Mouse (Mus musculus): ENCODE measurements around the gene Zfp57. TPM values are rescaled to one million over a fixed set of nuclear protein-coding genes. Genes with fewer than 3 reads are reported as not detected.

Gene Zfp57
- 77.5 and 80.7 TPM in 2 replicates for polyA plus RNA-seq (2014; fragmentation: Nextera tagmentation; extraction: Ambion mirVana)

DNA sequence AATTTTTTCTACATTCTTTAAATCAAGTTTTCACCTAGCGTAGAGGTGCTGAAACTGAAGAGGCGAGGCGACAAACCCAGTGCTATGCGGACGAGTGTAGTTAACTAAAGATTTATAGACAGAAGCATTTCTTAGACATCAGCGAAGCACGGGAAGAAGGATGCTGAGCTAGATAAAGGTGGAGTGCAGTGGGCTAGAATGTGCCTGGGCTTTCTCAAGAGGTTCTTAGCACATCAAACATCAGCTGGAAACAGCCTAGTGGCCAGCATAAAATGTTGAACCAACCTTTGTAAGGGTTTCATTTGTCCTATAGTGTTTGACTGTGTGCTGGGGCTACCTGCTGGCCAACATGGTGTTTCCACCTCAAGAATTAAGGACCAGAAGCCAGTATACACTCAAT lies at the start of gene Zfp57:
Zfp57 (plus strand) TSS at position 301 of the 400 bp plus-strand sequence.
- no peak within 1 kb of the TSS for H3K9ac ChIP-seq

GRCm38 (mm10) chr17:36952631-36953030 lies 48.3 kb upstream of the Zfp57 start:
- DNase-seq: no peak
- ATAC-seq (ENCODE audit: insufficient read depth): no peak
- 86% methylated on average over 2 of the region's 2 CpGs for WGBS

More for the DNA sequence above, at the start of gene Zfp57:
- Histone ChIP-seq H3K27ac (ENCODE audit: low read depth) (peak within 1 kb of the TSS; percentile 32; the same call in 1 of the 2 replicates), H3K27me3 (ENCODE audit: insufficient read depth, low read length) (no peaks in the 10 kb centered on the region), H3K4me1 (ENCODE audit: insufficient read depth) (no peaks in the 10 kb centered on the region), H3K4me3 (ENCODE audit: low read depth, low read length) (peak within 1 kb of the TSS; percentile 70; the same call in 1 of the 2 replicates), H3K4me2 (peak within 1 kb of the TSS; percentile 78), H3K9me3 (ENCODE audit: low read depth, low read length) (no peaks in the 10 kb centered on the region), H3K36me3 (ENCODE audit: insufficient read depth) (peaks cover 10% of the 10 kb centered on the region; the same call in 1 of the 2 replicates)
- 85% methylated on average over 7 of the region's 7 CpGs for WGBS
- no peak for DNase-seq
- no peak for ATAC-seq (ENCODE audit: insufficient read depth)
- TF ChIP-seq CTCF (IDR thresholded peaks at IDR 0.05; ENCODE audit: low read depth): no peak

DNA sequence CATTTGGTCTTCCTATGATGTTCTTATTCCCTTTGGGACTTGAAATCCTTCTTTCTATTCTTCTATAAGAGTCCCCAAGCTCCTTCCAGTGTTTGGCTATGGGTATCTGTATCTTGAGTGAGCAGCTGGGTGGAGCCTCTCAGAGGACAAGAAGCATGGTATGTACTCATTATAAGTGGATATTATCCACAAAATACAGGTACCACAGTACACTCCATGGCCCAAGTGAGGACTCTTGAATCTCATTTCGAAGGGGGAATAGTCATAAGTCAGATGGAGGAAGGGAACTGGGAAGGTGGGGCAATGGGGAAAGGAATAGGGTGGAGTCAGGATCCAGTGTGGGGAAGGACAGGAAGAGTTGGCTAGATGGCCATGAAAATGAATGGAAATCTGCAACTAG lies 47.9 kb upstream of the Zfp57 start:
- H3K4me2 ChIP-seq: no peak overlapping the region
- DNase-seq: no peak
- TF ChIP-seq CTCF (IDR thresholded peaks at IDR 0.05; ENCODE audit: low read depth): no peak
- no peak overlapping the region for H3K9ac ChIP-seq
- WGBS: 97% methylated on average over 1 of the region's 1 CpGs
- H3K36me3 ChIP-seq (ENCODE audit: insufficient read depth): peaks cover 28% of the 10 kb centered on the region
- no peaks in the 10 kb centered on the region for H3K27me3 ChIP-seq (ENCODE audit: insufficient read depth, low read length)
- no peak overlapping the region for H3K4me3 ChIP-seq (ENCODE audit: low read depth, low read length)
- no peaks in the 10 kb centered on the region; the same call in 1 of the 2 replicates for H3K4me1 ChIP-seq (ENCODE audit: insufficient read depth)
- H3K9me3 ChIP-seq (ENCODE audit: low read depth, low read length): no peaks in the 10 kb centered on the region
- no peak for ATAC-seq (ENCODE audit: insufficient read depth)
- H3K27ac ChIP-seq (ENCODE audit: low read depth): no peak overlapping the region

More at GRCm38 (mm10) chr17:36952631-36953030, 48.3 kb upstream of the Zfp57 start:
- Histone ChIP-seq H3K9me3 (ENCODE audit: low read depth, low read length) (no peaks in the 10 kb centered on the region), H3K27ac (ENCODE audit: low read depth) (no peak overlapping the region), H3K9ac (no peak overlapping the region), H3K4me2 (no peak overlapping the region), H3K4me3 (ENCODE audit: low read depth, low read length) (no peak overlapping the region), H3K4me1 (ENCODE audit: insufficient read depth) (no peaks in the 10 kb centered on the region; the same call in 1 of the 2 replicates), H3K36me3 (ENCODE audit: insufficient read depth) (peaks cover 28% of the 10 kb centered on the region), H3K27me3 (ENCODE audit: insufficient read depth, low read length) (no peaks in the 10 kb centered on the region)
- no peak for TF ChIP-seq CTCF (IDR thresholded peaks at IDR 0.05; ENCODE audit: low read depth)

GRCm38 (mm10) chr17:36957999-36958743 lies 42.8 kb upstream of the Zfp57 start, which contains the start of the genes Znrd1 and Znrd1as:
Gene Znrd1, minus strand, starts transcription at chr17:36958559.
Gene Znrd1as, plus strand, starts transcription at chr17:36958592.
- Histone ChIP-seq H3K9me3 (ENCODE audit: low read depth, low read length) (no peaks in the 10 kb centered on the region), H3K36me3 (ENCODE audit: insufficient read depth) (peaks cover 15% of the 10 kb centered on the region; the same call in 1 of the 2 replicates), H3K4me1 (ENCODE audit: insufficient read depth) (no peaks in the 10 kb centered on the region), H3K4me3 (ENCODE audit: low read depth, low read length) (peak within 1 kb of the TSS; percentile 55), H3K9ac (peak within 1 kb of the TSS; percentile 75), H3K4me2 (peak within 1 kb of the TSS; percentile 79), H3K27ac (ENCODE audit: low read depth) (peak within 1 kb of the TSS; percentile 84), H3K27me3 (ENCODE audit: insufficient read depth, low read length) (no peaks in the 10 kb centered on the region)
- DNase-seq (peak; percentile 100), ATAC-seq (ENCODE audit: insufficient read depth) (peak; percentile 98)
- under 1% methylated on average over 46 of the region's 46 CpGs for WGBS
- no peak for TF ChIP-seq CTCF (IDR thresholded peaks at IDR 0.05; ENCODE audit: low read depth)

GRCm38 (mm10) chr17:36958884-36959283 lies 42.1 kb upstream of the Zfp57 start:
- H3K4me3 ChIP-seq (ENCODE audit: low read depth, low read length): peak overlapping the region; percentile 55
- peak overlapping the region; percentile 79 for H3K4me2 ChIP-seq
- TF ChIP-seq CTCF (IDR thresholded peaks at IDR 0.05; ENCODE audit: low read depth): no peak
- peak; percentile 32 for DNase-seq
- no peaks in the 10 kb centered on the region for H3K9me3 ChIP-seq (ENCODE audit: low read depth, low read length)
- H3K27ac ChIP-seq (ENCODE audit: low read depth): peak overlapping the region; percentile 84
- peak overlapping the region; percentile 75 for H3K9ac ChIP-seq
- ATAC-seq (ENCODE audit: insufficient read depth): no peak
- H3K4me1 ChIP-seq (ENCODE audit: insufficient read depth): no peaks in the 10 kb centered on the region
- H3K27me3 ChIP-seq (ENCODE audit: insufficient read depth, low read length): no peaks in the 10 kb centered on the region
- WGBS: 8% methylated on average over 12 of the region's 12 CpGs
- peaks cover 15% of the 10 kb centered on the region; the same call in 1 of the 2 replicates for H3K36me3 ChIP-seq (ENCODE audit: insufficient read depth)

DNA sequence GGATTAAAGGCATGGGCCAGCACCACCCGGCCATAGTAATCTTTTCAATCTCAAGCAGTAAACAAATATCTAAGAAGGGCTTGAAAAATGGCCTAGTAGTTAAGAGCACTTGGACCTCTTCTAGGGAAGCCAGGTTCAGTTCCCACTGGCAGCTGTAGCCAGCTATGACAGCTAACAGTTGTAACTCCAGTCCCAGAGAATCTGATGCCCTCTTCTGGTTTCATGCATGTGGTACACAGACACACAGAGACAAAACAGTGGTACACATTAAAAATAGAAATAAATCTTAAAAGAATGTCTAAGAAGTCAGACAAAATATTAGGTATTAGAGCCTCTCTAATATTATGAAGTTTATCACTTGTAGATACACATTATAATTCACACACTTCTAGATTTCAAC lies 39.8 kb upstream of the Zfp57 start:
- no peak for ATAC-seq (ENCODE audit: insufficient read depth)
- no peak for TF ChIP-seq CTCF (IDR thresholded peaks at IDR 0.05; ENCODE audit: low read depth)
- H3K27me3 ChIP-seq (ENCODE audit: insufficient read depth, low read length): no peaks in the 10 kb centered on the region
- H3K4me1 ChIP-seq (ENCODE audit: insufficient read depth): no peaks in the 10 kb centered on the region
- no peaks in the 10 kb centered on the region for H3K9me3 ChIP-seq (ENCODE audit: low read depth, low read length)
- 50% methylated on average over 1 of the region's 1 CpGs for WGBS
- H3K9ac ChIP-seq: no peak overlapping the region
- DNase-seq: no peak
- no peak overlapping the region for H3K27ac ChIP-seq (ENCODE audit: low read depth)
- H3K4me2 ChIP-seq: no peak overlapping the region
- no peak overlapping the region for H3K4me3 ChIP-seq (ENCODE audit: low read depth, low read length)
- H3K36me3 ChIP-seq (ENCODE audit: insufficient read depth): peaks cover 5% of the 10 kb centered on the region; the same call in 1 of the 2 replicates

GRCm38 (mm10) chr17:36966875-36967274 lies 34.1 kb upstream of the Zfp57 start:
- Histone ChIP-seq H3K4me3 (ENCODE audit: low read depth, low read length) (no peak overlapping the region), H3K27ac (ENCODE audit: low read depth) (no peak overlapping the region), H3K9me3 (ENCODE audit: low read depth, low read length) (no peaks in the 10 kb centered on the region), H3K27me3 (ENCODE audit: insufficient read depth, low read length) (no peaks in the 10 kb centered on the region), H3K4me2 (no peak overlapping the region), H3K36me3 (ENCODE audit: insufficient read depth) (no peaks in the 10 kb centered on the region), H3K9ac (no peak overlapping the region), H3K4me1 (ENCODE audit: insufficient read depth) (no peaks in the 10 kb centered on the region)
- TF ChIP-seq CTCF (IDR thresholded peaks at IDR 0.05; ENCODE audit: low read depth): no peak
- 76% methylated on average over 1 of the region's 1 CpGs for WGBS
- DNase-seq (no peak), ATAC-seq (ENCODE audit: insufficient read depth) (no peak)
